Mouse (Mus musculus) limb, embryonic 12.5 days (tissue): ENCODE results near the gene Oard1. TPM values are rescaled to one million over a fixed set of nuclear protein-coding genes. Genes with fewer than 3 reads are reported as not detected.

Experiments used
- ATAC-seq: fragments of 200-750 bp; cut with Nextera tagmentation; 2 replicates; pipeline ENCODE4 v1.8.0; 2017; ENCODE audit warnings: low read depth, moderate TSS enrichment; ENCODE audit not compliant: insufficient number of reproducible peaks, insufficient read depth, low FRiP score, low TSS enrichment
- H3K27ac ChIP-seq: fragments of 300-500 bp; sonication (generic); 2 replicates; pipeline ENCODE4 v1.5.1; 2016; ENCODE audit warnings: mild to moderate bottlenecking, moderate library complexity
- H3K27me3 ChIP-seq: fragments of 300-500 bp; sonication (generic); 2 replicates; pipeline ENCODE4 v1.6.1; 2016; ENCODE audit warnings: mild to moderate bottlenecking, moderate library complexity
- H3K36me3 ChIP-seq: fragments of 300-500 bp; sonication (generic); 2 replicates; pipeline ENCODE4 v1.6.1; 2016; ENCODE audit warnings: mild to moderate bottlenecking, moderate library complexity
- H3K4me1 ChIP-seq: fragments of 300-500 bp; sonication (generic); replicated peaks from 2 replicates; pipeline ENCODE4 v1.6.1; 2016
- H3K4me2 ChIP-seq: fragments of 300-500 bp; sonication (generic); 2 replicates; pipeline ENCODE4 v1.6.1; 2016; ENCODE audit warnings: mild to moderate bottlenecking, moderate library complexity
- H3K4me3 ChIP-seq: fragments of 300-500 bp; sonication (generic); replicated peaks from 2 replicates; pipeline ENCODE4 v1.5.1; 2016; ENCODE audit warnings: mild to moderate bottlenecking
- H3K9ac ChIP-seq: fragments of 300-500 bp; sonication (generic); replicated peaks from 2 replicates; pipeline ENCODE4 v1.6.1; 2016; ENCODE audit warnings: mild to moderate bottlenecking, moderate library complexity
- H3K9me3 ChIP-seq: fragments of 300-500 bp; sonication (generic); 2 replicates; pipeline ENCODE4 v1.6.1; 2016; ENCODE audit warnings: mild to moderate bottlenecking, moderate library complexity
- WGBS: fragments of 180-500 bp; shearing (Covaris S2); methylation state at CpG from one replicate; pipeline ENCODE4 v1.1.7; 2016; 5-methylcytosine and 5-hydroxymethylcytosine counted together
- polyA plus RNA-seq: library from polyadenylated mRNA; unstranded; fragments of >200 nt; fragmentation: Nextera tagmentation; extraction: Ambion mirVana; gene quantifications from 2 replicates; pipeline ENCODE4 v1.2.1, GENCODE M21; 2016

Oard1 gene
- polyA plus RNA-seq, 1 experiment from 2014 or later: 59.5 TPM

GRCm38 (mm10) chr17:48437421-48437911, 27.7 kb downstream of the Oard1 start:
- Histone ChIP-seq H3K27ac (peak overlapping the region; percentile 92), H3K9me3 (no peaks in the 10 kb centered on the region), H3K36me3 (no peaks in the 10 kb centered on the region), H3K9ac (no peak overlapping the region; the same call in 1 of the 2 replicates), H3K4me3 (no peak overlapping the region), H3K4me2 (0 out of 2 replicates have a peak overlapping the region, but pooled peaks have one; percentile 19), H3K4me1 (peaks cover 35% of the 10 kb centered on the region), H3K27me3 (no peaks in the 10 kb centered on the region)
- WGBS: 29% methylated on average over 7 of the region's 7 CpGs
- peak; percentile 73 for ATAC-seq

GRCm38 (mm10) chr17:48442745-48443457, 33.1 kb downstream of the Oard1 start:
- peaks cover 2% of the 10 kb centered on the region for H3K4me1 ChIP-seq
- H3K27ac ChIP-seq: no peak overlapping the region
- H3K9ac ChIP-seq: no peak overlapping the region
- no peaks in the 10 kb centered on the region for H3K9me3 ChIP-seq
- H3K4me3 ChIP-seq: no peak overlapping the region
- no peak for ATAC-seq
- 56% methylated on average over 7 of the region's 7 CpGs for WGBS
- H3K27me3 ChIP-seq: no peaks in the 10 kb centered on the region
- H3K36me3 ChIP-seq: no peaks in the 10 kb centered on the region
- no peak overlapping the region for H3K4me2 ChIP-seq

- no peaks in the 10 kb centered on the region for H3K36me3 ChIP-seq
- ATAC-seq: no peak
- no peak overlapping the region for H3K9ac ChIP-seq
- no peak overlapping the region for H3K4me2 ChIP-seq
- H3K27me3 ChIP-seq: no peaks in the 10 kb centered on the region
- WGBS: 83% methylated on average over 16 of the region's 16 CpGs
- no peak overlapping the region for H3K27ac ChIP-seq
- no peaks in the 10 kb centered on the region for H3K9me3 ChIP-seq
- H3K4me3 ChIP-seq: no peak overlapping the region
- H3K4me1 ChIP-seq: no peaks in the 10 kb centered on the region
These were observed 33.8 kb downstream of the Oard1 start for GRCm38 (mm10) chr17:48443542-48444145.

GRCm38 (mm10) chr17:48447675-48448074, 37.9 kb downstream of the Oard1 start:
- no peak overlapping the region for H3K27ac ChIP-seq
- H3K4me2 ChIP-seq: no peak overlapping the region
- ATAC-seq: no peak
- no peaks in the 10 kb centered on the region for H3K9me3 ChIP-seq
- H3K9ac ChIP-seq: no peak overlapping the region
- 75% methylated on average over 8 of the region's 8 CpGs for WGBS
- H3K4me1 ChIP-seq: no peaks in the 10 kb centered on the region
- no peaks in the 10 kb centered on the region for H3K36me3 ChIP-seq
- H3K4me3 ChIP-seq: no peak overlapping the region
- H3K27me3 ChIP-seq: no peaks in the 10 kb centered on the region

GRCm38 (mm10) chr17:48450666-48451352, 41.0 kb downstream of the Oard1 start:
- no peak for ATAC-seq
- H3K27ac ChIP-seq: no peak overlapping the region
- 86% methylated on average over 13 of the region's 13 CpGs for WGBS

GRCm38 (mm10) chr17:48451353-48451675, 41.5 kb downstream of the Oard1 start, which contains the start of gene Tspo2:
Tspo2 (minus strand) TSS chr17:48451522.
- Histone ChIP-seq H3K27ac (no peak within 1 kb of the TSS), H3K4me3 (no peak within 1 kb of the TSS), H3K4me2 (no peak within 1 kb of the TSS), H3K9me3 (no peaks in the 10 kb centered on the region), H3K9ac (no peak within 1 kb of the TSS), H3K4me1 (no peaks in the 10 kb centered on the region; the same call in 1 of the 2 replicates), H3K36me3 (no peaks in the 10 kb centered on the region), H3K27me3 (no peaks in the 10 kb centered on the region)
- 59% methylated on average over 7 of the region's 7 CpGs for WGBS
- ATAC-seq: no peak

More at GRCm38 (mm10) chr17:48450666-48451352, 41.0 kb downstream of the Oard1 start:
- H3K9ac ChIP-seq: no peak overlapping the region
- no peaks in the 10 kb centered on the region for H3K9me3 ChIP-seq
- no peaks in the 10 kb centered on the region for H3K27me3 ChIP-seq
- no peak overlapping the region for H3K4me3 ChIP-seq
- no peaks in the 10 kb centered on the region for H3K36me3 ChIP-seq
- no peaks in the 10 kb centered on the region; the same call in 1 of the 2 replicates for H3K4me1 ChIP-seq
- no peak overlapping the region for H3K4me2 ChIP-seq

- Histone ChIP-seq H3K27ac (no peak overlapping the region), H3K4me3 (no peak overlapping the region), H3K9me3 (no peaks in the 10 kb centered on the region), H3K4me1 (no peaks in the 10 kb centered on the region; the same call in 1 of the 2 replicates), H3K27me3 (no peaks in the 10 kb centered on the region), H3K36me3 (no peaks in the 10 kb centered on the region), H3K4me2 (no peak overlapping the region), H3K9ac (no peak overlapping the region)
- no peak for ATAC-seq
- 81% methylated on average over 9 of the region's 9 CpGs for WGBS
These were observed 42.1 kb downstream of the Oard1 start for GRCm38 (mm10) chr17:48451753-48452444.

- no peak overlapping the region for H3K27ac ChIP-seq
- no peaks in the 10 kb centered on the region for H3K9me3 ChIP-seq
- no peak overlapping the region for H3K4me2 ChIP-seq
- no peaks in the 10 kb centered on the region; the same call in 1 of the 2 replicates for H3K4me1 ChIP-seq
- no peak for ATAC-seq
- no peak overlapping the region for H3K4me3 ChIP-seq
- H3K9ac ChIP-seq: no peak overlapping the region
- H3K36me3 ChIP-seq: no peaks in the 10 kb centered on the region
- H3K27me3 ChIP-seq: no peaks in the 10 kb centered on the region
- WGBS: 73% methylated on average over 7 of the region's 7 CpGs
These were observed 43.7 kb downstream of the Oard1 start for GRCm38 (mm10) chr17:48453489-48453888.

- 51% methylated on average over 7 of the region's 7 CpGs for WGBS
- H3K4me3 ChIP-seq: no peak overlapping the region
- no peak overlapping the region for H3K27ac ChIP-seq
- no peak overlapping the region for H3K4me2 ChIP-seq
- ATAC-seq: no peak
- H3K4me1 ChIP-seq: no peaks in the 10 kb centered on the region; the same call in 1 of the 2 replicates
- H3K27me3 ChIP-seq: no peaks in the 10 kb centered on the region
- H3K9ac ChIP-seq: no peak overlapping the region
- no peaks in the 10 kb centered on the region for H3K36me3 ChIP-seq
- H3K9me3 ChIP-seq: no peaks in the 10 kb centered on the region
These were observed 44.4 kb downstream of the Oard1 start for GRCm38 (mm10) chr17:48454190-48454589.

GRCm38 (mm10) chr17:48454688-48455087, 44.9 kb downstream of the Oard1 start, which contains the start of gene Unc5cl:
Unc5cl (plus strand) TSS chr17:48454901.
- Histone ChIP-seq H3K36me3 (no peaks in the 10 kb centered on the region), H3K9me3 (no peaks in the 10 kb centered on the region), H3K27ac (no peak within 1 kb of the TSS), H3K9ac (no peak within 1 kb of the TSS), H3K4me3 (no peak within 1 kb of the TSS), H3K4me1 (no peaks in the 10 kb centered on the region; the same call in 1 of the 2 replicates), H3K27me3 (no peaks in the 10 kb centered on the region), H3K4me2 (no peak within 1 kb of the TSS)
- ATAC-seq: no peak
- WGBS: 55% methylated on average over 11 of the region's 11 CpGs

GRCm38 (mm10) chr17:48455955-48456354, 46.1 kb downstream of the Oard1 start:
- Histone ChIP-seq H3K27ac (no peak overlapping the region), H3K36me3 (no peaks in the 10 kb centered on the region), H3K27me3 (no peaks in the 10 kb centered on the region), H3K9ac (no peak overlapping the region), H3K4me2 (no peak overlapping the region), H3K4me1 (no peaks in the 10 kb centered on the region; the same call in 1 of the 2 replicates), H3K4me3 (no peak overlapping the region), H3K9me3 (no peaks in the 10 kb centered on the region)
- 89% methylated on average over 2 of the region's 2 CpGs for WGBS
- ATAC-seq: no peak
